Mouse (Mus musculus) small intestine, adult 2 months (tissue): Measurements from ENCODE around the gene Cdkn3.

Source experiments
- CTCF ChIP-seq: fragments of 200-500 bp; IDR thresholded peaks from 2 replicates; pipeline ENCODE4 v1.5.1; 2012; ENCODE audit warnings: low read depth, mild to moderate bottlenecking, control low read depth, inconsistent platforms, low read length, moderate library complexity, mixed read lengths; ENCODE audit not compliant: insufficient replicate concordance, insufficient read length; ENCODE audit errors: extremely low read depth
- POLR2A ChIP-seq: fragments of 200-500 bp; IDR thresholded peaks from 2 replicates; pipeline ENCODE4 v1.6.1; 2012; ENCODE audit warnings: low read depth, mild to moderate bottlenecking, control low read depth, inconsistent platforms, low read length, moderate library complexity

DNA sequence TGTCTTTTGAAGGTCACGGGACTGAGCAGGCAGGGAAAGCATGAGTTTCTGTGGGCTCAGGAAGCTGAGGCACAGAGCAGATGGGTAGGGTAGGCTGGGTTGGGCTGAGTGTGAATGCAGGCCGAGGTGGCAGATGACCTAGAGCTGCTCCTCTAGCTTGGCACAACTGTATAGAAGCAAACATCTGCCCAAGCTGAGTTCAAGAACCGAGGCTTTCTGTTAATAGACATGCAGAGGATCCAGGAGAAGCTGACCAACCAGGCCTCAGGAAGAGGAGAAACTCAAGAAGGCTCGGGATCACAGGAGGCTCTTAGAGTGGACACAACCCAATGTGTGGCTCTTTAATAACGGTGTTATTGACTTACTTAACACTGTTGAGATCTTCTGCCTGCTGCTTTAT is 45.8 kb downstream of the Cdkn3 start:
- TF ChIP-seq CTCF (no peak), POLR2A (no peak)
